Mouse (Mus musculus) retina, postnatal 7 days (tissue): ENCODE data around the gene Rab11fip2.

Experiments
- DNase-seq: peaks from one replicate; pipeline ENCODE4 v3.0.0-alpha.2; 2012; ENCODE audit warnings: low read depth, low spot score

Gene Rab11fip2

GRCm38 (mm10) chr19:59860799-59861198 is 82.7 kb downstream of the Rab11fip2 start:
- no peak for DNase-seq

- DNase-seq: no peak
Measured at GRCm38 (mm10) chr19:59853061-59853460, 90.4 kb downstream of the Rab11fip2 start.
